Mouse (Mus musculus): ENCODE results near the gene Arl10.

Gene Arl10

DNA sequence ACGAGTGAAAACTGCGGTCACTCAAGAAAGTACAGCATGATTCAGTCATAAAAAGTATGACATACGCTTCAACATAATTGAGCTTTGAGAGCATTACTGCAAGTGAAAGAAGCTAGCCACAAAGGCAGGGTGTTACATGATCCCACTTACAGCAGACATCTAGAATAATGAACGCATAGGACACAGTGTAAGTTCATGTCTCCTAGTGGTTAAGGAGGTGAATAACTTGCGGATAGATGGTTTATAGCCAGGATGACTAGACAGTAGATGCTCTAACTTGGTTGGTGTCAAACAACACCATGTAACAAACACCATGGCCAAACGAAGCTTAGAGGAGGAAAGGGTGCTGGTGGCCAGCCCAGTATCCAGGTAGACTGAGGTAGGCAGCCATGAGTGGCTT lies 42.2 kb downstream of the Arl10 start:
- no peak for DNase-seq (ENCODE audit: low spot score)

DNA sequence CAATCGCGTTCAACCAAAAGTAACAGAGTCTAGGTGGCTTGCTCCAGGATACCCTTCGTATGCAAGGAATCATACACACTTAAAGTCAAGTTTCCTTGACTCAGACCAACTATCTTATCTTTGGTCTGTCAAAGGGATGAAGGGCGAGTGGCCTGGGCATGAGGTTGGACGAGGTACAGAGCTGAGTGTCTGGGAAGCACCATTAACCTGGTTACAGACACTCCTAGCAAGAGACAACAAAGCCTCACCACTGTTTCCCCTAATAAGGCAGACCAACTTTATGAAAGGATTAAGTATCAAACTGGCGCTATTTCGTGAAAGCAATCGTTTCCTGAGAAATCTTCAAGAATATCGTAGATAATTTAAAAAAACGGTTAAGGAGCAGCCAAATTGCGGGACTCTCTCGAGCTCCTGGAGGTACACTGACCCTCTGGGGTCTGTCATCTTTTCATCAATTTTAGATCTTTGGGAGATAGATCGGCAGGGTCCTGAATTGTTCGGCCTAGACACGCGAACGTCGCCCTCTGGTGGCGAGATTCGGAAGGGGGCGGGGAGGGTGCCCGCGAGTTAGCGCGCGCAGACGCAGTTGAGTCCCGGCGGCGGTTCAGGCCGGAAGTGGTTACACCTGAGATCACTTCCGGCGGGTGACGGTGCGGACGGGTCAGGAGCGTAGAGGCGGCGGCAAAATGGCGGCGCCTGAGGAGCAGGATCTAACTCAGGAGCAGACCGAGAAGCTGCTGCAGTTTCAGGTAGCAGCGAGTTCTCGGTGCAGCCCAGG lies 46.5 kb downstream of the Arl10 start, which contains the start of gene Faf2:
Gene Faf2, plus strand, starts transcription at position 630 of the 778 bp plus-strand sequence.
- peak; percentile 97 for DNase-seq (ENCODE audit: low spot score)

- DNase-seq (ENCODE audit: low spot score) = peak; percentile 26
These were observed 47.2 kb downstream of the Arl10 start for GRCm38 (mm10) chr13:54621960-54622521.

DNA sequence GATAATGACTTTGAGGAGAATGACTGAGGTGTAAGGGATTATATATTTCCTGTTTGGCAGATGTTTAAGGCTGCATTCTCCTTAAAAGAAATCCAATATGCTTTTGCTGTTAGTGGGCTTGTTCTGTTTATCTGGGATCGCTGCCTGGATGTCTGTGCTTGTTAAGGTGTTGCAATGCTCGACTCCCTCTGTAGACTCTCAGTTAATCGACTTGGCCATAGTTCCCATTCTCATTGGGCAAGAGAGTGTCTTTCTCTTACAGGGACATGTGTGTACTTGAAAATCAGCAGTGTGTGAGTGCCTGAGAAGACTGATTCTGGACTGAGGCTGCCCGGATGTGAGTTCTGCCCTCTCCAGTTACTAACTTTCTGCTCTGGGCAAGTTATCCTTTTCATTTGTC lies 54.3 kb downstream of the Arl10 start:
- DNase-seq (ENCODE audit: low spot score) = no peak

Data from T-cell, adult 2 months (primary cell).